Mouse (Mus musculus) hindbrain, embryonic 10.5 days (tissue): ENCODE data around the gene Smim11. TPM values are rescaled to one million over a fixed set of nuclear protein-coding genes. Genes with fewer than 3 reads are reported as not detected.

Source experiments
- DNase-seq: peaks from one replicate; pipeline ENCODE4 v3.0.0-alpha.2; 2017; ENCODE audit warnings: low spot score
- H3K27ac ChIP-seq: fragments of 300-500 bp; sonication (generic); 2 replicates; pipeline ENCODE4 v1.5.1; 2016; ENCODE audit warnings: mild to moderate bottlenecking, moderate library complexity
- H3K27me3 ChIP-seq: fragments of 300-500 bp; sonication (generic); 2 replicates; pipeline ENCODE4 v1.6.1; 2016; ENCODE audit warnings: mild to moderate bottlenecking; ENCODE audit not compliant: poor library complexity, insufficient read depth, severe bottlenecking
- H3K36me3 ChIP-seq: fragments of 300-500 bp; sonication (generic); 2 replicates; pipeline ENCODE4 v1.6.1; 2016; ENCODE audit warnings: mild to moderate bottlenecking, moderate library complexity
- H3K4me1 ChIP-seq: fragments of 300-500 bp; sonication (generic); replicated peaks from 2 replicates; pipeline ENCODE4 v1.6.1; 2016; ENCODE audit warnings: mild to moderate bottlenecking
- H3K4me3 ChIP-seq: fragments of 300-500 bp; sonication (generic); 2 replicates; pipeline ENCODE4 v1.5.1; 2016; ENCODE audit warnings: mild to moderate bottlenecking, moderate library complexity
- H3K9me3 ChIP-seq: fragments of 300-500 bp; sonication (generic); 2 replicates; pipeline ENCODE4 v1.6.1; 2016; ENCODE audit warnings: mild to moderate bottlenecking, moderate library complexity
- WGBS: fragments of 180-500 bp; shearing (Covaris S2); methylation state at CpG from one replicate; pipeline ENCODE4 v1.1.7; 2016; 5-methylcytosine and 5-hydroxymethylcytosine counted together
- polyA plus RNA-seq: library from polyadenylated mRNA; unstranded; fragments of >200 nt; fragmentation: Nextera tagmentation; extraction: Ambion mirVana; gene quantifications from 2 replicates; pipeline ENCODE4 v1.2.1, GENCODE M21; 2016

The Smim11 gene
- polyA plus RNA-seq, 1 experiment from 2014 or later = 131 TPM

DNA sequence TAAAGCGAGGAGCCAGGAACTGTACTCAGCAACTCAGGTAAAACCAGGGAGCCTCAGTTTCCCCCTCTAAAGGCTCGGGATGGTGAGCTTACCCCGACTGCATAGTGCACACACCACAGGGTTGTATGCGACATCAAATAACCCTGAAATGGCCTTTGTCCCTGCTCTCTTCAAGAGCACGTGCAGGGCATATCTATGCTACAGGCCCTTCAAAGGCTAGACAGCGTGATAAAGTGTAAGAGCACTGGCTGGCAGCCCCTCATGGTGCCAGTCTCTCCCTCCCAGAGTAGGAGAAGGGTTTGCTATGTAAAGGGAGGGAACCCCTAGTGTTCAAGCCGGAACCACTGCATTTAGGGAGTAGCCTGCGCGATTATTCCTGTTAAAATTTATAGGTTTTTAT, 55.9 kb downstream of the Smim11 start:
- Histone ChIP-seq H3K9me3 (no peaks in the 10 kb centered on the region), H3K4me1 (peaks cover 43% of the 10 kb centered on the region), H3K27me3 (peaks cover 38% of the 10 kb centered on the region), H3K36me3 (no peaks in the 10 kb centered on the region), H3K4me3 (no peak overlapping the region), H3K27ac (peak overlapping the region; percentile 23; the same call in 1 of the 2 replicates)
- 63% methylated on average over 9 of the region's 9 CpGs for WGBS
- DNase-seq = no peak

DNA sequence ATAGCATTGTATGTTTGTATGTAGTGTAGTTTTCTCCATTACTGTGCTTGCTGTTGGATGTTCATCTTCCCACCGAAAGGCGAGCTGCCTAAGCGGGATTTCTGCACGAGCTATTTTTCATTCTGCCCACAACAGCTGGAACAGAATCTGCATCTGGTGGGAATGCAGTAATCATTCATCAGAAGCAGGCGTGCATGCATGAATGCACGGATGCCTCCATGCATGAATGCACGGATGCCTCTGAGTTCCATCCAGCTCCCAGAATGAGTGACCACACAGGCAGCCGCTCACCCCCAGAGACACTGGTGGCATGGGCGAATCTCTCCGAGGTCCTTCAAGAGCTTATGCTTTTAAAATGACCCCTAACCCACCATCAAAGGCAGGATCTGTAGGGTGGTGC, 56.5 kb downstream of the Smim11 start:
- Histone ChIP-seq H3K4me3 (no peak overlapping the region), H3K9me3 (no peaks in the 10 kb centered on the region), H3K27ac (peak overlapping the region; percentile 31; the same call in 1 of the 2 replicates), H3K27me3 (peaks cover 38% of the 10 kb centered on the region), H3K36me3 (no peaks in the 10 kb centered on the region), H3K4me1 (peaks cover 48% of the 10 kb centered on the region)
- no peak for DNase-seq
- WGBS = 42% methylated on average over 10 of the region's 10 CpGs

DNA sequence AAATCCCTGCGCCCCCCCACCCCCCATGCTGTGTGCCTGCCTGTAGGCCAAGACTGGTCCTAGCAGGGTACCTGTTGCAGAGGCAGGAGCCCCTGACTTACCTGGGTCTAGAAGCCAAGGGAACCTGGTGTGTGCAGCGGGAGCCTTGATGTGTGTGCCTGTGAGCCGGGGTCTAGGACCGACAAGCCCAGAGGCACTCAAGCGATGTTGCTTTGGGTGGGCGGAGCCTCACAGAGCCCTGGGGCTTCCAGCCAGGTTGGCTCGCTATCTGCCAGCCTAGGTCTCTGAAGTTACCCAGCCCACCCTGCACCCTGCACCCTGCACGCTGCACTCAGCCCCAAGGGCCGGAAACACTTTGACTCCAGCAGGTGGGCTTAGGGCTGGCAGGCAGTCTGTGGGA, 57.6 kb downstream of the Smim11 start:
- Histone ChIP-seq H3K36me3 (no peaks in the 10 kb centered on the region), H3K9me3 (no peaks in the 10 kb centered on the region), H3K4me3 (0 out of 2 replicates have a peak overlapping the region, but pooled peaks have one; percentile 9), H3K4me1 (peaks cover 48% of the 10 kb centered on the region), H3K27ac (peak overlapping the region; percentile 57), H3K27me3 (peaks cover 38% of the 10 kb centered on the region)
- WGBS = 21% methylated on average over 9 of the region's 9 CpGs
- DNase-seq = no peak

DNA sequence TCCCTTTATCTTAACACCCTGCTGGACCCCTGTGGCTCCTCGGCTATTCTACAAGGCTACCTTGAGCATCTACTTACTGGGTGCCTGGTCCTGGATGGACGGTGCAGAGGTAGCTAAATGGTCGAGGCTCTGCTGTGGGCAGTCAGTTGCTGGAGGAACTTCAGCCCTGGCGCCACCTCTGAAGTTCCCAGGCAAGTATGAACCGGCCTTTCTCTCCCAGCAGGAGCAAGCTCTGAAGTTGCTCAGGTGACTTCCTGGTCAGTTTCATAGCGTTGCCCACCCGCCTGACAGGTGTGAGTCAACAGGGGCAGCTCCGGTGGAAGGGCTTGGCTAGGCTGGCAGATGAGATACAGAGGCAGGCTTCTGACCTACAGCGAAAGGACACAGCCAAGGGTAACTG, 58.1 kb downstream of the Smim11 start, which contains the start of gene Kcne1:
Kcne1 (minus strand) TSS at position 240 of the 400 bp plus-strand sequence.
- H3K4me3 ChIP-seq = 0 out of 2 replicates have a peak within 1 kb of the TSS, but pooled peaks have one; percentile 9
- peaks cover 44% of the 10 kb centered on the region for H3K4me1 ChIP-seq
- no peak for DNase-seq
- H3K27ac ChIP-seq = peak within 1 kb of the TSS; percentile 57
- no peaks in the 10 kb centered on the region for H3K9me3 ChIP-seq
- WGBS = 57% methylated on average over 9 of the region's 9 CpGs
- no peaks in the 10 kb centered on the region for H3K36me3 ChIP-seq
- peaks cover 38% of the 10 kb centered on the region for H3K27me3 ChIP-seq

DNA sequence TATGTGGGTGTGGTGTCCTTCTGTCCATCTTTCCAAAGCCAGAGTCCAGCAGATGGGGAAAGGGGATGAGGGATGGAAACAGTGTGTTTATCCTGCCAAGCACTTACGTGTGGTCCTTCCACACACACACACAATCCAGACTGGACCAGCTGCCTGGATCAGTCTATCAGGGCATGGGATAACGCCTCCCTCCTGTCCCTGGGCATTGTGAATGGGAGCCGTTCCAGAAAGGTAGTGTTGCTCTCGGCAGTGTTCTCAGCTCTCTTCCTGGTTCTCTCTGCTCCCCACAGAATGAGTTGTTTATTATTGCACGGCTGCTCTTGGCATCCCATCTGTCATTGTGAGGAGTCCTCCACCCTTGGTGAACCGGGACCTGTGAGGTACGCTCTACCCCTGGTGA, 59.6 kb downstream of the Smim11 start:
- WGBS = 81% methylated on average over 7 of the region's 7 CpGs
- Histone ChIP-seq H3K36me3 (no peaks in the 10 kb centered on the region), H3K9me3 (no peaks in the 10 kb centered on the region), H3K4me3 (no peak overlapping the region), H3K27ac (no peak overlapping the region), H3K4me1 (peaks cover 50% of the 10 kb centered on the region), H3K27me3 (peaks cover 34% of the 10 kb centered on the region)
- no peak for DNase-seq

Other genes with a start within 250 kb of the Smim11 start
- 139 and 143 TPM in 2 replicates for gene Mrps6, start 243.0 kb upstream of the Smim11 start, polyA plus RNA-seq
- gene Gm49711, start 243.0 kb upstream of the Smim11 start, polyA plus RNA-seq = 0.24 TPM in 1 of 2 replicates, not detected in the other
- 9.8 and 11.3 TPM in 2 replicates for gene Slc5a3, start 243.0 kb upstream of the Smim11 start, polyA plus RNA-seq
- gene Kcne2, start 8.9 kb upstream of the Smim11 start, polyA plus RNA-seq = 1.4 and 13.1 TPM in 2 replicates
- gene Fam243, start 20.2 kb downstream of the Smim11 start, polyA plus RNA-seq = not detected in 2 replicates
- 1.0 and 1.3 TPM in 2 replicates for gene Kcne1, start 58.2 kb downstream of the Smim11 start, polyA plus RNA-seq
- 39.3 and 39.6 TPM in 2 replicates for gene Rcan1, start 169.6 kb downstream of the Smim11 start, polyA plus RNA-seq
- gene Clic6, start 184.4 kb downstream of the Smim11 start, polyA plus RNA-seq = 5.4 and 9.3 TPM in 2 replicates